Mouse (Mus musculus) thymus, adult 2 months (tissue): ENCODE results near the gene Vmn2r17.

ENCODE experiments used
- CTCF ChIP-seq: fragments of 200-500 bp; IDR thresholded peaks from 2 replicates; pipeline ENCODE4 v1.5.1; 2012; ENCODE audit warnings: mild to moderate bottlenecking, control low read depth, low read length, moderate library complexity, borderline replicate concordance; ENCODE audit not compliant: control insufficient read depth, poor library complexity, insufficient read depth; ENCODE audit errors: extremely low read depth
- POLR2A ChIP-seq: fragments of 200-500 bp; IDR thresholded peaks from 2 replicates; pipeline ENCODE4 v1.6.1; 2012; ENCODE audit warnings: mild to moderate bottlenecking, low read length, control low read depth, moderate library complexity; ENCODE audit not compliant: control insufficient read depth, poor library complexity, insufficient read depth; ENCODE audit errors: extremely low read depth

DNA sequence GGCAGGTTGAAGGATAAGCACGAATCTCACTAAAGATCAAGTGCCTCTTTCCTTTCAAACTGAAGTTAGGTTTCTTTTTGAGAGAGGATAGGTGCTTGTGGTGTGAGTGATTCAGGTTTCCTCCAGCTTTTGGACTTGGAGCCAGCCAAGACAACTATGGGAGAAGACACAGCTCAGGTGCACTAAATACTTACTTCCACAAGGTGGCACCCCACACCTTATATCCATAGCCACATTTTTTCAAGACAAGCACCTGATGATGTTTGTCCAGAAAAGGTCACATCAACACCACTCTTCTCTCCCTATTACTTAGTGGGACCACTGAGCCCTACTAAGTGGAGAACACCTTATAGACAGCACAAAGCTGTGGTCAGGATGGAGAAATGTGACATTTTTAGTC is 87.2 kb downstream of the Vmn2r17 start:
- TF ChIP-seq POLR2A: no peak
- no peak for TF ChIP-seq CTCF
